8 mouse cellular contexts compared by ENCODE assay signal in genomic region chr13:22015479-22016450, GRCm38 (mm10). TPM values are rescaled to one million over a fixed set of nuclear protein-coding genes. Genes with fewer than 3 reads are reported as not detected.
A peak's percentile ranks its signal among the peaks of the same experiment; 100 is the strongest.
DNase-seq lines count a peak whose midpoint lies in the region; ATAC-seq lines count a peak whose summit lies in the region.

No protein-coding gene starts in this region.

- no peaks in the 10 kb centered on the region for H3K36me3 ChIP-seq in hindbrain, embryonic 15.5 days

- whole genome bisulfite sequencing in hindbrain, embryonic 15.5 days = 15% methylated on average over 27 of the region's 27 CpGs

- no peak overlapping the region for H3K27ac ChIP-seq in hindbrain, embryonic 15.5 days (replicated peaks)

- H3K4me3 ChIP-seq in hindbrain, embryonic 15.5 days = 0 out of 2 replicates have a peak overlapping the region, but pooled peaks have one; percentile 10

- peak; percentile 30 for DNase-seq in cerebellum, adult 11-12 months
- peak; percentile 90 for DNase-seq in c-Kit-positive CD71-positive TER-119-negative erythroid progenitor cells, embryonic 14.5 days (ENCODE audit: low read depth)
- peak; percentile 93 for DNase-seq in forelimb bud, embryonic 11.5 days (ENCODE audit: low read depth, low spot score)
- peak; percentile 35 to 70 for DNase-seq in layer of hippocampus, postnatal 25 days (ENCODE audit: extremely low spot score in 1 of 2, low spot score in 1 of 2)
- DNase-seq in lung, postnatal 10 days = peak; percentile 74
- DNase-seq in right cerebral cortex, postnatal 4 days = peak; percentile 62

- H3K9ac ChIP-seq in hindbrain, embryonic 15.5 days = no peak overlapping the region

- 0 out of 2 replicates have a peak overlapping the region, but pooled peaks have one; percentile 4 for H3K4me2 ChIP-seq in hindbrain, embryonic 15.5 days

- no peak for ATAC-seq in cerebellum, adult (ENCODE audit: insufficient number of reproducible peaks, low FRiP score, low TSS enrichment)
- no peak; the same call in 1 of the 2 replicates for ATAC-seq in hindbrain, embryonic 15.5 days (ENCODE audit: low FRiP score, low read depth)

- peaks cover 8% of the 10 kb centered on the region; the same call in 1 of the 2 replicates for H3K4me1 ChIP-seq in hindbrain, embryonic 15.5 days (replicated peaks)

- no peaks in the 10 kb centered on the region for H3K9me3 ChIP-seq in hindbrain, embryonic 15.5 days

- peaks cover 88% of the 10 kb centered on the region for H3K27me3 ChIP-seq in hindbrain, embryonic 15.5 days

RNA-seq across cellular contexts. Expression of gene Prss16, which starts 6.2 kb away (rescaled TPM):
- polyA plus RNA-seq in hindbrain, embryonic 15.5 days (2015; fragmentation: Nextera tagmentation; extraction: Ambion mirVana) = 0.14 TPM in 1 of 2 replicates, not detected in the other
- total RNA-seq in layer of hippocampus, postnatal 25 days (2021) = under 1 TPM; 0.42 to 0.57 TPM

RNA-seq across cellular contexts. Expression of gene Hist1h2ah, which starts 19.6 kb away (rescaled TPM):
- 1.7 and 2.2 TPM in 2 replicates for polyA plus RNA-seq in hindbrain, embryonic 15.5 days (2015; fragmentation: Nextera tagmentation; extraction: Ambion mirVana)
- total RNA-seq in layer of hippocampus, postnatal 25 days (2021) = 10 to 100 TPM; 22.3 to 38.6 TPM

RNA-seq across cellular contexts. Expression of gene Hist1h2bk, which starts 19.9 kb away (rescaled TPM):
- 1.2 and 1.5 TPM in 2 replicates for polyA plus RNA-seq in hindbrain, embryonic 15.5 days (2015; fragmentation: Nextera tagmentation; extraction: Ambion mirVana)
- total RNA-seq in layer of hippocampus, postnatal 25 days (2021) = 10 to 100 TPM; 15.7 to 30.9 TPM

RNA-seq across cellular contexts. Expression of gene Hist1h4i, which starts 25.4 kb away (rescaled TPM):
- polyA plus RNA-seq in hindbrain, embryonic 15.5 days (2015; fragmentation: Nextera tagmentation; extraction: Ambion mirVana) = 8.4 and 10.7 TPM in 2 replicates
- 10 to 100 TPM; 64.2 to 71.4 TPM for total RNA-seq in layer of hippocampus, postnatal 25 days (2021)

RNA-seq across cellular contexts. Expression of gene Hist1h2ag, which starts 27.0 kb away (rescaled TPM):
- polyA plus RNA-seq in hindbrain, embryonic 15.5 days (2015; fragmentation: Nextera tagmentation; extraction: Ambion mirVana) = 6.5 and 10.3 TPM in 2 replicates
- 10 to 100 TPM in 1 of 2 experiments, 1 to 10 TPM in 1; 7.1 to 18.2 TPM for total RNA-seq in layer of hippocampus, postnatal 25 days (2021)

Comparison
In these comparisons a context has a peak if more than half of its experiments do, and no peak if none do; other contexts are left out.
1. DNase-seq: peak in every context shown above with its lines; median percentile 93 in forelimb bud, embryonic 11.5 days; 90 in c-Kit-positive CD71-positive TER-119-negative erythroid progenitor cells, embryonic 14.5 days; 74 in lung, postnatal 10 days; 62 in right cerebral cortex, postnatal 4 days; 52 in layer of hippocampus, postnatal 25 days; 30 in cerebellum, adult 11-12 months.